In the genomic region with DNA sequence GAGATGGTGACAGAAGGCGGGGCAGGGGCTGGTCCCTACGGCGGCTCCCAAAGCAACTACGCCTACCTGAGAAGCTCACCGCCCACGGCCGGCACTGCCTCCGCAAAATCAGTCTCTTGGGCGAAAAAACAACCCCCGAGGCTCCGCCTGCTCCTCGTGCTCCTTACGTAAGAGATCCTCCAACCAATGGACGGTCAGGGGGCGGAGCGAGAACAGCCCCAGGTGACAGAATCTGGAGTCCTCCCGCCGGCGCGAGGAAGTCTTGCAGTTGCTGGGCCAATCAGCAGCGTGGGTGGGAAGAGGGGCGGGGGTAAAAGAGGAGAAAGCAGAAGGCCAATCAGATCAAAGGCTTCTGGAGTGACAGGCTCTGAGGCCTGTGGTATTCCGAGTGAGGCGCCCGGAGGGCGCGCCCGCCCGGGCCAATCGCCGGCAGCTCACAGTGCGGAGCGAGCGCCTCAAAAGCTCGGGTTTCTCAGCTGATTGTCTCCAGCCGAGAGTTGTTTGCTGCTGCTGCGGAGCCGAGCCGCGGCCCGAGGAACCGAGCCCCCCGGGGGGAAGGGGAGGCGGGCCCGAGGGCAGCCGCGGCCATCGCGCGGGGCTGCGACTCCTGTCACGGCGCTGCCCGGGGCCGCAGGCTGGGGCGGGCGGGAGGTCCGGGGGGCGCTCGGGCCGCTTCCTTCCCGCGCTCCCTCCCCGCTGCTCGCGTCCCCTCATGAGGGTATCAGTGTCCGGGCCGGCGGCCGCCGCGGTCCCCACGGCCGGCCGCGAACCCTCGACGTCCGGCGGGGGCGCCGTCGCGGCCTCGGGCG, we compare ENCODE assay signal across 8 mouse cellular contexts. TPM values are rescaled to one million over a fixed set of nuclear protein-coding genes. Genes with fewer than 3 reads are reported as not detected.
DNase-seq lines count a peak whose midpoint lies in the region; ATAC-seq and TF ChIP-seq lines count a peak whose summit lies in the region.

A gene (plus strand): TSS at position 437 of the 809 bp plus-strand sequence.

- H3K9me3 ChIP-seq in forebrain, embryonic 10.5 days, result no peaks in the 10 kb centered on the region
- H3K9me3 ChIP-seq in heart, embryonic 14.5 days (ENCODE audit: control insufficient read depth, low read length), result no peaks in the 10 kb centered on the region
- no peaks in the 10 kb centered on the region for H3K9me3 ChIP-seq in liver, embryonic 11.5 days (ENCODE audit: control insufficient read depth, low read length)

- H3K36me3 ChIP-seq in forebrain, embryonic 10.5 days (replicated peaks), result no peaks in the 10 kb centered on the region
- H3K36me3 ChIP-seq in heart, embryonic 14.5 days (ENCODE audit: control insufficient read depth, insufficient read depth, low read length), result no peaks in the 10 kb centered on the region
- no peaks in the 10 kb centered on the region for H3K36me3 ChIP-seq in liver, embryonic 11.5 days (ENCODE audit: control insufficient read depth, insufficient read depth, low read length)
- H3K36me3 ChIP-seq in myocyte (ENCODE audit: control insufficient read depth, insufficient read depth), result no peaks in the 10 kb centered on the region

- WGBS in forebrain, embryonic 10.5 days, result under 1% methylated on average over 78 of the region's 86 CpGs
- WGBS in heart, embryonic 14.5 days, result under 1% methylated on average over 49 of the region's 86 CpGs
- under 1% methylated on average over 59 of the region's 86 CpGs for WGBS in liver, embryonic 11.5 days

- H3K4me2 ChIP-seq in heart, embryonic 14.5 days (ENCODE audit: low read length), result peak within 1 kb of the TSS; percentile 95
- H3K4me2 ChIP-seq in liver, embryonic 11.5 days, result peak within 1 kb of the TSS; percentile 90
- H3K4me2 ChIP-seq in myocyte (ENCODE audit: low read depth), result peak within 1 kb of the TSS; percentile 99

- H3K79me2 ChIP-seq in myocyte (ENCODE audit: control insufficient read depth, insufficient read depth), result no peaks in the 10 kb centered on the region

- peak within 1 kb of the TSS; percentile 27 for H3ac ChIP-seq in myocyte (ENCODE audit: control insufficient read depth, insufficient read length)

- H3K4me3 ChIP-seq in forebrain, embryonic 10.5 days, result peak within 1 kb of the TSS; percentile 73
- H3K4me3 ChIP-seq in heart, embryonic 14.5 days (ENCODE audit: control insufficient read depth in 1 of 2, insufficient read depth in 1 of 2, low read depth in 1 of 2, low read length in 2 of 2), result peak within 1 kb of the TSS; percentile 68 to 89
- H3K4me3 ChIP-seq in liver, embryonic 11.5 days (ENCODE audit: low read depth, low read length), result peak within 1 kb of the TSS; percentile 73
- peak within 1 kb of the TSS; percentile 29 for H3K4me3 ChIP-seq in myocyte

- TF ChIP-seq POLR2A in myocyte (IDR thresholded peaks at IDR 0.05; ENCODE audit: insufficient read length, low read depth), result peak; percentile 39

- no peaks in the 10 kb centered on the region for H3K27me3 ChIP-seq in forebrain, embryonic 10.5 days (ENCODE audit: poor library complexity, severe bottlenecking)
- H3K27me3 ChIP-seq in heart, embryonic 14.5 days (ENCODE audit: control insufficient read depth, insufficient read depth, low read length), result no peaks in the 10 kb centered on the region
- 0 out of 2 replicates have a peak, but pooled peaks cover 3% of the 10 kb centered on the region for H3K27me3 ChIP-seq in liver, embryonic 11.5 days (replicated peaks; ENCODE audit: control insufficient read depth, insufficient read depth, low read length)
- H3K27me3 ChIP-seq in myocyte (ENCODE audit: control insufficient read depth, insufficient read depth, insufficient read length), result peaks cover 14% of the 10 kb centered on the region

- peak within 1 kb of the TSS; percentile 95 for H3K27ac ChIP-seq in forebrain, embryonic 10.5 days
- peak within 1 kb of the TSS; percentile 89 to 96 for H3K27ac ChIP-seq in heart, embryonic 14.5 days (replicated peaks in 1 of 2; ENCODE audit: control insufficient read depth in 1 of 2, insufficient read depth in 1 of 2, low read depth in 2 of 2, low read length in 2 of 2)
- H3K27ac ChIP-seq in liver, embryonic 11.5 days (ENCODE audit: low read depth, low read length), result peak within 1 kb of the TSS; percentile 67

- peak within 1 kb of the TSS; percentile 92 for H3K9ac ChIP-seq in heart, embryonic 14.5 days (ENCODE audit: low read length)
- peak within 1 kb of the TSS; percentile 71 for H3K9ac ChIP-seq in liver, embryonic 11.5 days (ENCODE audit: low read depth, low read length)

- ATAC-seq in CD4-positive, CD25-positive, alpha-beta regulatory T cell, adult 4 months, result peak; percentile 88
- ATAC-seq in heart, embryonic 14.5 days (ENCODE audit: insufficient number of reproducible peaks, insufficient read depth, low FRiP score, low read depth), result peak; percentile 99
- peak; percentile 99 for ATAC-seq in liver, embryonic 11.5 days (replicated peaks; ENCODE audit: low FRiP score)

- H3K4me1 ChIP-seq in forebrain, embryonic 10.5 days, result peaks cover 24% of the 10 kb centered on the region
- H3K4me1 ChIP-seq in heart, embryonic 14.5 days (ENCODE audit: control insufficient read depth in 2 of 2, insufficient read depth in 2 of 2, low read length in 2 of 2), result 0 out of 4 replicates have a peak, but pooled peaks cover 0 to 5% of the 10 kb centered on the region in 2 experiments
- no peaks in the 10 kb centered on the region for H3K4me1 ChIP-seq in liver, embryonic 11.5 days (replicated peaks; ENCODE audit: control insufficient read depth, insufficient read depth, low read length)

- DNase-seq in c-Kit-positive CD71-positive TER-119-negative erythroid progenitor cells, embryonic 14.5 days (ENCODE audit: low read depth), result peak; percentile 99
- DNase-seq in forebrain, embryonic 10.5 days (ENCODE audit: extremely low spot score, low spot score), result peak; percentile 98
- DNase-seq in kidney, postnatal 10 days, result peak; percentile 99
- DNase-seq in liver, embryonic 11.5 days (ENCODE audit: low spot score), result peak; percentile 93
- peak; percentile 94 for DNase-seq in spleen, postnatal 4 days (ENCODE audit: low spot score in 2 of 2)

TF ChIP-seq in myocyte, 11 proteins besides CTCF, POLR2A, EP300 and RAD21:
- TF ChIP-seq USF1 (IDR thresholded peaks at IDR 0.05; ENCODE audit: low read depth), result peak; percentile 60
- no peak for TF ChIP-seq POLR2AphosphoS2 (IDR thresholded peaks at IDR 0.05; ENCODE audit: insufficient read length, low read depth)
- TF ChIP-seq TCF12 (IDR thresholded peaks at IDR 0.05; ENCODE audit: insufficient read depth, poor library complexity, severe bottlenecking), result no peak
- no peak for TF ChIP-seq E2F4 (IDR thresholded peaks at IDR 0.05; ENCODE audit: insufficient read depth)
- no peak for TF ChIP-seq SRF (IDR thresholded peaks at IDR 0.05; ENCODE audit: control insufficient read depth, insufficient read length, low read depth)

RNA-seq across cellular contexts. Expression of the gene that starts here (rescaled TPM):
- under 1 TPM; 0.46 to 0.98 TPM for polyA plus RNA-seq in CD4-positive, CD25-positive, alpha-beta regulatory T cell, adult 4 months (2017; shearing (Covaris generic))
- 3.3 and 4.5 TPM in 2 replicates for polyA plus RNA-seq in forebrain, embryonic 10.5 days (2016; fragmentation: Nextera tagmentation; extraction: Ambion mirVana)
- 5.4 and 6.7 TPM in 2 replicates for polyA plus RNA-seq in heart, embryonic 14.5 days (2014; fragmentation: Nextera tagmentation; extraction: Ambion mirVana)
- 0.62 and 0.69 TPM in 2 replicates for polyA plus RNA-seq in liver, embryonic 11.5 days (2014; fragmentation: Nextera tagmentation; extraction: Ambion mirVana)
- polyA plus RNA-seq in myocyte (2012; fragmentation: generic; extraction: Trizol), result 0.18 TPM

Comparison
In these comparisons a context has a peak if more than half of its experiments do, and no peak if none do; other contexts are left out.
1. Peak in every context shown above with its lines: DNase-seq, ATAC-seq, H3K4me3 ChIP-seq and H3K27ac ChIP-seq.
2. Peak in ATAC-seq in CD4-positive, CD25-positive, alpha-beta regulatory T cell, adult 4 months; RNA of the gene not detected or under 1 TPM.
3. Peak in DNase-seq, ATAC-seq, H3K4me3 ChIP-seq, H3K27ac ChIP-seq, H3K9ac ChIP-seq and H3K4me2 ChIP-seq in liver, embryonic 11.5 days; RNA of the gene not detected or under 1 TPM.